Mouse (Mus musculus) hindbrain, embryonic 11.5 days (tissue): Measurements from ENCODE around the gene Tedc2. TPM values are rescaled to one million over a fixed set of nuclear protein-coding genes. Genes with fewer than 3 reads are reported as not detected.

Experiments used
- ATAC-seq: fragments of 200-750 bp; cut with Nextera tagmentation; 2 replicates; pipeline ENCODE4 v1.8.0; 2017; ENCODE audit warnings: mild to moderate bottlenecking, moderate TSS enrichment, moderate library complexity; ENCODE audit not compliant: low FRiP score
- DNase-seq: peaks from one replicate; pipeline ENCODE4 v3.0.0-alpha.2; 2015; ENCODE audit warnings: low spot score
- H3K27ac ChIP-seq: fragments of 300-500 bp; sonication (generic); 2 replicates; pipeline ENCODE4 v1.5.1; 2014; ENCODE audit warnings: mild to moderate bottlenecking, low read depth, low read length
- H3K27me3 ChIP-seq: fragments of 300-500 bp; sonication (generic); 2 replicates; pipeline ENCODE4 v1.6.1; 2014; ENCODE audit warnings: mild to moderate bottlenecking, low read length, moderate library complexity, mixed read lengths; ENCODE audit not compliant: control insufficient read depth, insufficient read depth
- H3K36me3 ChIP-seq: fragments of 300-500 bp; sonication (generic); 2 replicates; pipeline ENCODE4 v1.6.1; 2014; ENCODE audit warnings: mild to moderate bottlenecking, low read length, moderate library complexity, mixed read lengths; ENCODE audit not compliant: control insufficient read depth, insufficient read depth
- H3K4me1 ChIP-seq: fragments of 300-500 bp; sonication (generic); replicated peaks from 2 replicates; pipeline ENCODE4 v1.6.1; 2014; ENCODE audit warnings: low read length, mixed read lengths; ENCODE audit not compliant: control insufficient read depth, insufficient read depth
- H3K4me2 ChIP-seq: fragments of 300-500 bp; sonication (generic); replicated peaks from 2 replicates; pipeline ENCODE4 v1.6.1; 2014; ENCODE audit warnings: mild to moderate bottlenecking, low read depth, low read length
- H3K4me3 ChIP-seq: fragments of 300-500 bp; sonication (generic); 2 replicates; pipeline ENCODE4 v1.5.1; 2014; ENCODE audit warnings: low read depth, low read length
- H3K9ac ChIP-seq: fragments of 300-500 bp; sonication (generic); 2 replicates; pipeline ENCODE4 v1.6.1; 2014; ENCODE audit warnings: low read depth, low read length
- H3K9me3 ChIP-seq: fragments of 300-500 bp; sonication (generic); 2 replicates; pipeline ENCODE4 v1.6.1; 2016; ENCODE audit warnings: low read length; ENCODE audit not compliant: control insufficient read depth
- WGBS: fragments of 180-500 bp; shearing (Covaris S2); extraction: QIAGEN DNeasy Blood & Tissue Kit; methylation state at CpG from one replicate; pipeline ENCODE4 v1.1.7; 2014; 5-methylcytosine and 5-hydroxymethylcytosine counted together
- polyA plus RNA-seq: library from polyadenylated mRNA; unstranded; fragments of >200 nt; fragmentation: Nextera tagmentation; extraction: Ambion mirVana; gene quantifications from 2 replicates; pipeline ENCODE4 v1.2.1, GENCODE M21; 2014

The Tedc2 gene
- polyA plus RNA-seq, result 16.2 and 17.8 TPM in 2 replicates

DNA sequence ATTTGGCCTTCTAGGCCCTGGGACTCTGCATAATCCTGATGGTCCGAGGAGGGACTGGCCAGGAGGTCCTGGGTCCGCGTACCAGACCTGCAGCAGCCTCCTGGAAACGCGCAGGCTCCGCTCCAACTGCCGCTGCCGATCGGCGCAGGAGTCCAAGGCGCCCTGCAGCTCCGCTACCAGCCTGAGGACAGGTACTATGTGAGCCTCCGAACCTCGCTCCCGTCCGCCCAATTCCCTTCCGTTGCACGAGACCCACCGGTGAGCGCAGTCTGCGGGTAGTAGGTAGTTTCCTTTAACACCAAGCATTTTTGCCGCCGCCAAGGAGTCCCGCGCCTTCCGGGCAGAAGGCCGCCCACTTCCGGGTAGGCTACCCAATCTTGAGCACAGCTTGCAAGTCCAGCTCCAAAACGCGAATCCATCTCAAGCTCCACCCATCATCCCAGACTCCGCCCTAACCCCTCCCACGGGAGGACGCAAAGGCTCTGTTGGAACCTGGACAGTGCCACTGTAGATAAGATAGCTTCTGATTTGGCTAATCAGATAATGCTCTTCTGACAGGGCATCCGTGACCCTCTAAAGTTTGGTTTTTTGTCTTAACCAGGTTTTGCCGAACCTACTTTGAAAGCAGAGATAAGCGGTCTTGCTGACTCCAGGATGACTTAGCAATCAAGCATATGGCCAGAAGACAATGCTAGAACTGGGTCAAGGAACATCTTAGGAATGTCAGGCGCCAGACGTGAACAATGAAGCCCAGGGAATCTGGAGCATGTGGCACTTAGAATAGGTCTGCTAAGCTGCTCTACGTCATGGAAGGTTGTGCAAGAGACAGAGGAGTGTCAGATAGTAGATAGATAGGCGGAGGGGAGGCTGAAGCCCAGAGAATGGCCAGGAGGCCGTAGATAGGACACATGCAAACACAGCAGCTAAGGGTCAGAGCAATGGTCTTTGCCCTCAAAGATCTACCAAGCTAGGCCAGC is at the start of gene Tedc2:
Tedc2 (minus strand) TSS at position 417 of the 977 bp plus-strand sequence.
- DNase-seq (peak; percentile 93), ATAC-seq (peak; percentile 94)
- Histone ChIP-seq H3K27ac (0 out of 2 replicates have a peak within 1 kb of the TSS, but pooled peaks have one; percentile 13), H3K36me3 (peaks cover 4% of the 10 kb centered on the region; the same call in 1 of the 2 replicates), H3K27me3 (no peaks in the 10 kb centered on the region), H3K4me2 (peak within 1 kb of the TSS; percentile 85), H3K4me3 (peak within 1 kb of the TSS; percentile 87), H3K9ac (peak within 1 kb of the TSS; percentile 85), H3K4me1 (peaks cover 8% of the 10 kb centered on the region), H3K9me3 (no peaks in the 10 kb centered on the region)
- 5% methylated on average over 41 of the region's 41 CpGs for WGBS

DNA sequence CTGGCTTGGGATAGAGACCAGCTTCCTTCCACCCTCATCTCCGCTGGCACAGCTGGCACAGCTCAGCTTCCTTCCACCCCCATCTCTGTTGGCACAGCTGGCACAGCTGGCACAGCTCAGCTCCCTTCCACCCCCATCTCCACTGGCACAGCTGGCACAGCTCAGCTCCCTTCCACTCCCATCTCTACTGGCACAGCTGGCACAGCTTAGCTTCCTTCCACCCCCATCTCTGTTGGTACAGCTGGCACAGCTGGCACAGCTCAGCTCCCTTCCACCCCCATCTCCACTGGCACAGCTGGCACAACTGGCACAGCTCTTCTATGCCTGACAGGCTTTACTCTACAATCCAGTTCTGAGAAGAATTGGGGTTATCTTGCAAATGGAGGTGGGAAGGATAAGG is 46.5 kb upstream of the Tedc2 start:
- 88% methylated on average over 1 of the region's 1 CpGs for WGBS
- Histone ChIP-seq H3K27ac (no peak overlapping the region), H3K9me3 (no peaks in the 10 kb centered on the region), H3K4me1 (no peaks in the 10 kb centered on the region), H3K4me3 (no peak overlapping the region), H3K36me3 (no peaks in the 10 kb centered on the region), H3K9ac (no peak overlapping the region), H3K4me2 (no peak overlapping the region), H3K27me3 (no peaks in the 10 kb centered on the region)
- DNase-seq (no peak), ATAC-seq (no peak)

DNA sequence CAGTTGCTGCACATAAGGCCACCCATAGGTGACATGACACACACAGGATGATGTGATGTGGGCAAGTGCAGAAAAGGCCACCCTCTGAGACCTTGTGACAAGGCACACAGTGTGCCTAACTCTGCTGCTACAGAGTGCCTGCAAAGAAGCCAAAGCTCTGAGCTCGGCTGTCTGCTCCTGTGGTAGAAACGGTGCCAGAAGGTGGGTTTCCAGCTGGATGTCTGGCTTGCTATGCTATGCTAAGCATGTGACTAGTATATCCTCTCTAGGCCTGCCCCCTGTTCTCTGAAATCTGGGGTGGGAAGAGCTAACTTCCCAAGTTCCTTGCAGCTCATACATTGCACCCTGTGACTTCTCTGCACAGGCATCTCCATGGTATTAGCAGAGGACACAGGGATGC is 44.1 kb upstream of the Tedc2 start:
- Histone ChIP-seq H3K36me3 (no peaks in the 10 kb centered on the region), H3K4me2 (no peak overlapping the region), H3K9ac (no peak overlapping the region), H3K4me3 (no peak overlapping the region), H3K9me3 (no peaks in the 10 kb centered on the region), H3K27ac (no peak overlapping the region), H3K4me1 (no peaks in the 10 kb centered on the region), H3K27me3 (no peaks in the 10 kb centered on the region)
- ATAC-seq, result no peak
- 83% methylated on average over 2 of the region's 2 CpGs for WGBS
- no peak for DNase-seq

DNA sequence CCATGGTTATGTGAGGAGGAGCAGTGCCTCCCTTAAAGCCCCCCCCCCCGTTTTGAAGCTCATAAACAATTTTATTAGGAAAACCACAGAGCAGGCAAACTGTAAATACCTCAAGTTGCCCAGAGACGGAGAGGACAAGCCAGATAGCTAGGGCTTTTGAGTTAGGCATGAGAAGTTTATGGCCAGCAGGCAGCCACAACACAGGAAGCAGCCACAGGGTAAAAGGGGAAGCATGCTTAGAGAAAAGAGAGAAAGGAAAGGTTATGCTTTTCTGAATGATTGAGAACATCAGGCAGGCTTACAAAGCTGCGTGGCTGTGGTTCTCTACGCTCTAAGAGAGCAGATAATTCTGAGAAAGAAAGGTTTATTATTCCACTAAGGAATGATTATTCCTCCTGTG is 39.9 kb upstream of the Tedc2 start:
- H3K36me3 ChIP-seq, result no peaks in the 10 kb centered on the region
- H3K9me3 ChIP-seq, result no peaks in the 10 kb centered on the region
- H3K4me1 ChIP-seq, result no peaks in the 10 kb centered on the region
- 74% methylated on average over 4 of the region's 4 CpGs for WGBS
- no peak overlapping the region for H3K4me3 ChIP-seq
- ATAC-seq (no peak), DNase-seq (no peak)
- H3K27ac ChIP-seq, result no peak overlapping the region
- H3K9ac ChIP-seq, result no peak overlapping the region
- no peak overlapping the region for H3K4me2 ChIP-seq
- no peaks in the 10 kb centered on the region for H3K27me3 ChIP-seq

DNA sequence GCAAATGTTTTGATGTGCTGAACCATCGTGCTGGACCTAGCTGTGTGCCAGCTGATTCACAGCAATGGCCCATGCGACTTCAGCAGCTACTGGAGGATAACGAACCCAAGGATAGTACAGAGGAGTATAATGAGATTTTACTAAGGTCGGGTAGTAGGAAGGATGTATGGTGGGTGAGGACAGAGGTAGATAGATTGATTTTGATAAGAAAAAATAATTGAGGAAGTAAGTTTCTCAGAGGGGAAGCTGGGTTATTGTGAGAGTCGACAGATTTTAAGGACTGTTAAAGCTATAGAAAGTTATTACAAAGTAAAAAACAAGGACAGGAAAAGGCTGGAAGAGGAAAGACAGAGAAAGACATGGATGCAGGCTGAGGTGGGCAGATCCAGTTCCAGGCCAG is 39.1 kb upstream of the Tedc2 start:
- Histone ChIP-seq H3K36me3 (no peaks in the 10 kb centered on the region), H3K4me2 (no peak overlapping the region), H3K4me3 (no peak overlapping the region), H3K27me3 (no peaks in the 10 kb centered on the region), H3K9ac (no peak overlapping the region), H3K27ac (no peak overlapping the region), H3K9me3 (no peaks in the 10 kb centered on the region), H3K4me1 (no peaks in the 10 kb centered on the region)
- DNase-seq, result no peak
- ATAC-seq, result no peak
- 84% methylated on average over 5 of the region's 5 CpGs for WGBS

- Histone ChIP-seq H3K36me3 (no peaks in the 10 kb centered on the region), H3K27me3 (no peaks in the 10 kb centered on the region), H3K9me3 (no peaks in the 10 kb centered on the region), H3K9ac (no peak overlapping the region), H3K4me2 (no peak overlapping the region), H3K27ac (no peak overlapping the region), H3K4me3 (no peak overlapping the region), H3K4me1 (no peaks in the 10 kb centered on the region)
- no peak for ATAC-seq
- DNase-seq, result no peak
- WGBS, result 76% methylated on average over 4 of the region's 4 CpGs
These were observed 38.3 kb upstream of the Tedc2 start for GRCm38 (mm10) chr17:24258981-24259380.

- Histone ChIP-seq H3K27me3 (no peaks in the 10 kb centered on the region), H3K9me3 (no peaks in the 10 kb centered on the region), H3K9ac (no peak overlapping the region), H3K4me2 (no peak overlapping the region), H3K4me1 (0 out of 2 replicates have a peak, but pooled peaks cover 4% of the 10 kb centered on the region), H3K27ac (no peak overlapping the region), H3K4me3 (no peak overlapping the region), H3K36me3 (peaks cover 6% of the 10 kb centered on the region; the same call in 1 of the 2 replicates)
- 91% methylated on average over 2 of the region's 2 CpGs for WGBS
- DNase-seq (no peak), ATAC-seq (no peak)
These were observed 31.7 kb upstream of the Tedc2 start for GRCm38 (mm10) chr17:24252329-24252728.

- DNase-seq, result peak; percentile 98
- H3K9me3 ChIP-seq, result no peaks in the 10 kb centered on the region
- 1% methylated on average over 48 of the region's 48 CpGs for WGBS
- H3K4me1 ChIP-seq, result 0 out of 2 replicates have a peak, but pooled peaks cover 4% of the 10 kb centered on the region
- no peaks in the 10 kb centered on the region for H3K27me3 ChIP-seq
- peak within 1 kb of the TSS; percentile 64 for H3K4me3 ChIP-seq
- H3K36me3 ChIP-seq, result peaks cover 6% of the 10 kb centered on the region; the same call in 1 of the 2 replicates
- H3K4me2 ChIP-seq, result peak within 1 kb of the TSS; percentile 59
- peak within 1 kb of the TSS; percentile 71 for H3K27ac ChIP-seq
- H3K9ac ChIP-seq, result peak within 1 kb of the TSS; percentile 78
- ATAC-seq, result peak; percentile 100
These were observed 30.8 kb upstream of the Tedc2 start, which contains the start of gene Ccnf for GRCm38 (mm10) chr17:24251320-24252069. Gene Ccnf, minus strand, starts transcription at chr17:24251484.
